In genomic region chr7:98360621-98360990, GRCm38 (mm10) we compare ENCODE assay signal across 9 mouse cellular contexts. TPM values are rescaled to one million over a fixed set of nuclear protein-coding genes. Genes with fewer than 3 reads are reported as not detected.
A peak's percentile ranks its signal among the peaks of the same experiment; 100 is the strongest.
DNase-seq lines count a peak whose midpoint lies in the region; ATAC-seq and TF ChIP-seq lines count a peak whose summit lies in the region.
"Had no signal": no experiment of that assay in that cellular context is flagged by ENCODE, and none has a peak within 500 bp of the region (broad histone marks: within the 10 kb centered on the region; RNA-seq: fewer than 3 reads in every experiment).

No protein-coding gene starts in this region.

- TF ChIP-seq CTCF in gastrocnemius, adult 2 months (IDR thresholded peaks at IDR 0.05) = no peak
- no peak for TF ChIP-seq CTCF in liver, embryonic 14.5 days (IDR thresholded peaks at IDR 0.05; ENCODE audit: low read depth)

- DNase-seq in gastrocnemius, adult 2 months = no peak
- no peak for DNase-seq in gastrocnemius, adult 18-20 months (ENCODE audit: low spot score)
- DNase-seq in 3T3-L1 (ENCODE audit: low read depth, low spot score) = peak; percentile 48
- peak; percentile 48 for DNase-seq in forebrain, embryonic 14.5 days (ENCODE audit: low spot score)
- DNase-seq in liver, embryonic 14.5 days (ENCODE audit: low read depth in 3 of 3, low spot score in 3 of 3) = no peak
- DNase-seq in spleen, postnatal 36 days (ENCODE audit: low spot score in 2 of 2) = no peak
- no peak for DNase-seq in T-cell, adult 2 months (ENCODE audit: low spot score)
- no peak for DNase-seq in embryo, embryonic 10 days (ENCODE audit: low spot score)

- H3K36me3 ChIP-seq in forebrain, embryonic 14.5 days (ENCODE audit: control insufficient read depth, insufficient read depth, low read length) = no peaks in the 10 kb centered on the region
- no peaks in the 10 kb centered on the region for H3K36me3 ChIP-seq in liver, embryonic 14.5 days (replicated peaks; ENCODE audit: control insufficient read depth, insufficient read depth, low read depth)

- TF ChIP-seq EP300 in liver, embryonic 14.5 days (IDR thresholded peaks at IDR 0.05; ENCODE audit: low read depth) = no peak

- H3K4me2 ChIP-seq in forebrain, embryonic 14.5 days (ENCODE audit: low read length) = peak overlapping the region; percentile 98
- peak overlapping the region; percentile 45 for H3K4me2 ChIP-seq in liver, embryonic 14.5 days (ENCODE audit: low read depth)

- peaks cover 30% of the 10 kb centered on the region; the same call in 1 of the 2 replicates for H3K4me1 ChIP-seq in forebrain, embryonic 14.5 days (ENCODE audit: control insufficient read depth, insufficient read depth, low read length)
- peaks cover 0 to 4% of the 10 kb centered on the region in 2 experiments; a peak in 2 of 4 replicates for H3K4me1 ChIP-seq in liver, embryonic 14.5 days (replicated peaks; ENCODE audit: control insufficient read depth in 2 of 2, insufficient read depth in 2 of 2, low read length in 1 of 2)

- peak; percentile 33 for ATAC-seq in forebrain, embryonic 14.5 days
- no peak for ATAC-seq in liver, embryonic 14.5 days (ENCODE audit: insufficient read depth)

- peak overlapping the region; percentile 86 for H3K9ac ChIP-seq in forebrain, embryonic 14.5 days (ENCODE audit: low read length)
- no peak overlapping the region for H3K9ac ChIP-seq in liver, embryonic 14.5 days (replicated peaks)

- H3K9me3 ChIP-seq in forebrain, embryonic 14.5 days (replicated peaks; ENCODE audit: control insufficient read depth, low read length) = no peaks in the 10 kb centered on the region
- H3K9me3 ChIP-seq in liver, embryonic 14.5 days (ENCODE audit: control insufficient read depth, low read length) = no peaks in the 10 kb centered on the region

- 0% methylated on average over 20 of the region's 20 CpGs for WGBS in forebrain, embryonic 14.5 days
- WGBS in liver, embryonic 14.5 days (ENCODE audit: insufficient replicate concordance) = under 1% methylated on average over 20 of the region's 20 CpGs

- intact Hi-C loops in gastrocnemius, adult 2 months (cut with DNase I) = no loop called here

- peak overlapping the region; percentile 84 for H3K27ac ChIP-seq in gastrocnemius, adult 2 months
- H3K27ac ChIP-seq in forebrain, embryonic 14.5 days (ENCODE audit: low read depth, low read length) = peak overlapping the region; percentile 85
- H3K27ac ChIP-seq in liver, embryonic 14.5 days = no peak overlapping the region

- no peaks in the 10 kb centered on the region for H3K27me3 ChIP-seq in forebrain, embryonic 14.5 days (replicated peaks; ENCODE audit: control insufficient read depth, insufficient read depth, low read length)
- H3K27me3 ChIP-seq in liver, embryonic 14.5 days (ENCODE audit: control insufficient read depth, insufficient read depth, low read length) = peaks cover 32% of the 10 kb centered on the region

- H3K4me3 ChIP-seq in gastrocnemius, adult 2 months = peak overlapping the region; percentile 85
- H3K4me3 ChIP-seq in forebrain, embryonic 14.5 days (ENCODE audit: low read depth, low read length) = peak overlapping the region; percentile 81
- peak overlapping the region; percentile 52 to 53 for H3K4me3 ChIP-seq in liver, embryonic 14.5 days (ENCODE audit: insufficient read depth in 1 of 2, low read depth in 2 of 2, low read length in 2 of 2)

RNA-seq across cellular contexts. Expression of gene Tsku, which starts 0.5 kb away (rescaled TPM):
- 1 to 10 TPM; 1.1 to 2.2 TPM for total RNA-seq in gastrocnemius, adult 2 months (2021)
- total RNA-seq in gastrocnemius, adult 18-20 months (2021) = 1 to 10 TPM; 1.1 to 1.7 TPM
- 10.5 and 10.8 TPM in 2 replicates for polyA plus RNA-seq in forebrain, embryonic 14.5 days (2014; fragmentation: Nextera tagmentation; extraction: Ambion mirVana)
- 1.9 and 2.1 TPM in 2 replicates for polyA plus RNA-seq in liver, embryonic 14.5 days (2012; rRNA removed)
- polyA plus RNA-seq in liver, embryonic 14.5 days (2014; fragmentation: Nextera tagmentation; extraction: Ambion mirVana) = 1.7 and 1.9 TPM in 2 replicates
- total RNA-seq: common myeloid progenitor, adult 5-6 weeks had no signal

RNA-seq across cellular contexts. Expression of gene Acer3, which starts 39.6 kb away (rescaled TPM):
- total RNA-seq in gastrocnemius, adult 2 months (2021) = 1 to 10 TPM; 4.0 to 5.3 TPM
- 1 to 10 TPM; 3.6 to 4.1 TPM for total RNA-seq in gastrocnemius, adult 18-20 months (2021)
- polyA plus RNA-seq in forebrain, embryonic 14.5 days (2014; fragmentation: Nextera tagmentation; extraction: Ambion mirVana) = 10.1 and 11.3 TPM in 2 replicates
- 7.5 and 13.8 TPM in 2 replicates for polyA plus RNA-seq in liver, embryonic 14.5 days (2012; rRNA removed)
- polyA plus RNA-seq in liver, embryonic 14.5 days (2014; fragmentation: Nextera tagmentation; extraction: Ambion mirVana) = 24.0 and 26.5 TPM in 2 replicates

Comparison
In these comparisons a context has a peak if more than half of its experiments do, and no peak if none do; other contexts are left out.
1. DNase-seq: peak in 3T3-L1 (single experiment) and forebrain, embryonic 14.5 days (single experiment); none in gastrocnemius, adult 2 months (single experiment), gastrocnemius, adult 18-20 months (single experiment), liver, embryonic 14.5 days (0 of 3), spleen, postnatal 36 days (0 of 2), T-cell, adult 2 months (single experiment) and embryo, embryonic 10 days (single experiment).
2. Peak in every context shown above with its lines, with median percentiles within 50 percentile points of each other: H3K4me3 ChIP-seq.